Mouse (Mus musculus) midbrain, embryonic 16.5 days (tissue): Measurements from ENCODE around the gene Usp34. TPM values are rescaled to one million over a fixed set of nuclear protein-coding genes. Genes with fewer than 3 reads are reported as not detected.
"Not testable (repeated sequence)": the region's sequence is repeated elsewhere in the genome, so short reads cannot be mapped to it uniquely, and the experiment has no call there.

Experiments
- ATAC-seq: fragments of 200-750 bp; cut with Nextera tagmentation; 2 replicates; pipeline ENCODE4 v1.8.0; 2017; ENCODE audit warnings: moderate TSS enrichment
- H3K27ac ChIP-seq: fragments of 300-500 bp; sonication (generic); 2 replicates; pipeline ENCODE4 v1.5.1; 2014; ENCODE audit warnings: mild to moderate bottlenecking, low read length, mixed read lengths
- H3K27me3 ChIP-seq: fragments of 300-500 bp; sonication (generic); 2 replicates; pipeline ENCODE4 v1.6.1; 2014; ENCODE audit warnings: low read depth, low read length, mixed read lengths; ENCODE audit not compliant: control insufficient read depth, insufficient read depth
- H3K36me3 ChIP-seq: fragments of 300-500 bp; sonication (generic); 2 replicates; pipeline ENCODE4 v1.6.1; 2014; ENCODE audit warnings: mild to moderate bottlenecking, low read length, moderate library complexity, mixed read lengths; ENCODE audit not compliant: control insufficient read depth, insufficient read depth
- H3K4me1 ChIP-seq: fragments of 300-500 bp; sonication (generic); 2 replicates; pipeline ENCODE4 v1.6.1; 2014; ENCODE audit warnings: mild to moderate bottlenecking, low read length, mixed read lengths; ENCODE audit not compliant: control insufficient read depth, insufficient read depth
- H3K4me2 ChIP-seq: fragments of 300-500 bp; sonication (generic); 2 replicates; pipeline ENCODE4 v1.6.1; 2014; ENCODE audit warnings: mild to moderate bottlenecking, low read length, mixed read lengths
- H3K4me3 ChIP-seq: fragments of 300-500 bp; sonication (generic); 2 replicates; pipeline ENCODE4 v1.5.1; 2014; ENCODE audit warnings: low read depth, mild to moderate bottlenecking, low read length, moderate library complexity, mixed read lengths
- H3K9ac ChIP-seq: fragments of 300-500 bp; sonication (generic); 2 replicates; pipeline ENCODE4 v1.6.1; 2014; ENCODE audit warnings: low read depth, low read length, mixed read lengths
- H3K9me3 ChIP-seq: fragments of 300-500 bp; sonication (generic); replicated peaks from 2 replicates; pipeline ENCODE4 v1.6.1; 2014; ENCODE audit warnings: mild to moderate bottlenecking, low read length, mixed read lengths; ENCODE audit not compliant: control insufficient read depth, poor library complexity, severe bottlenecking
- WGBS: fragments of 180-500 bp; shearing (Covaris S2); extraction: QIAGEN DNeasy Blood & Tissue Kit; methylation state at CpG from one replicate; pipeline ENCODE4 v1.1.7; 2014; 5-methylcytosine and 5-hydroxymethylcytosine counted together
- microRNA-seq: library from miRNA; unstranded; fragments of <30 nt; microRNA quantifications from one replicate; pipeline ENCODE4, GENCODE M21; 2017
- polyA plus RNA-seq: library from polyadenylated mRNA; unstranded; fragments of >200 nt; fragmentation: Nextera tagmentation; extraction: Ambion mirVana; gene quantifications from 2 replicates; pipeline ENCODE4 v1.2.1, GENCODE M21; 2015

The Usp34 gene
- polyA plus RNA-seq, 1 experiment from 2014 or later, result 32.3 TPM

GRCm38 (mm10) chr11:23498609-23499008 lies 191.9 kb downstream of the Usp34 start:
- WGBS, result 38% methylated on average over 5 of the region's 5 CpGs
- Histone ChIP-seq H3K36me3 (0 out of 2 replicates have a peak, but pooled peaks cover 4% of the 10 kb centered on the region), H3K27ac (peak overlapping the region; percentile 96), H3K4me3 (peak overlapping the region; percentile 87), H3K9ac (peak overlapping the region; percentile 98), H3K9me3 (no peaks in the 10 kb centered on the region), H3K4me2 (peak overlapping the region; percentile 74), H3K4me1 (peaks cover 25% of the 10 kb centered on the region), H3K27me3 (no peaks in the 10 kb centered on the region)
- ATAC-seq, result no peak

GRCm38 (mm10) chr11:23504801-23505200 lies 198.1 kb downstream of the Usp34 start:
- 84% methylated on average over 5 of the region's 5 CpGs for WGBS
- H3K27me3 ChIP-seq, ATAC-seq, H3K27ac ChIP-seq, H3K4me1 ChIP-seq, H3K36me3 ChIP-seq, H3K4me3 ChIP-seq, H3K9ac ChIP-seq, H3K4me2 ChIP-seq, H3K9me3 ChIP-seq: not testable (repeated sequence)

- not testable (repeated sequence) for H3K9ac ChIP-seq, H3K9me3 ChIP-seq, H3K4me1 ChIP-seq, ATAC-seq, H3K4me3 ChIP-seq, H3K27me3 ChIP-seq, H3K4me2 ChIP-seq, H3K27ac ChIP-seq, H3K36me3 ChIP-seq
- 71% methylated on average over 4 of the region's 4 CpGs for WGBS
Measured at GRCm38 (mm10) chr11:23514785-23515184, 208.1 kb downstream of the Usp34 start.

GRCm38 (mm10) chr11:23515315-23515714 lies 208.6 kb downstream of the Usp34 start:
- H3K9me3 ChIP-seq, result no peaks in the 10 kb centered on the region
- no peak overlapping the region for H3K27ac ChIP-seq
- H3K36me3 ChIP-seq, result no peaks in the 10 kb centered on the region
- WGBS, result 80% methylated on average over 2 of the region's 2 CpGs
- no peaks in the 10 kb centered on the region for H3K4me1 ChIP-seq
- no peaks in the 10 kb centered on the region for H3K27me3 ChIP-seq
- no peak overlapping the region for H3K9ac ChIP-seq
- no peak for ATAC-seq
- H3K4me2 ChIP-seq, result no peak overlapping the region
- no peak overlapping the region for H3K4me3 ChIP-seq

- WGBS, result 80% methylated on average over 3 of the region's 3 CpGs
- H3K9me3 ChIP-seq, result no peaks in the 10 kb centered on the region
- H3K27ac ChIP-seq, result no peak overlapping the region
- no peaks in the 10 kb centered on the region for H3K4me1 ChIP-seq
- no peak for ATAC-seq
- no peak overlapping the region for H3K4me3 ChIP-seq
- H3K4me2 ChIP-seq, result no peak overlapping the region
- H3K36me3 ChIP-seq, result no peaks in the 10 kb centered on the region
- H3K27me3 ChIP-seq, result no peaks in the 10 kb centered on the region
- no peak overlapping the region for H3K9ac ChIP-seq
Measured at GRCm38 (mm10) chr11:23518981-23519380, 212.3 kb downstream of the Usp34 start.

- no peak for ATAC-seq
- H3K4me1 ChIP-seq, result no peaks in the 10 kb centered on the region
- no peak within 1 kb of the TSS for H3K4me3 ChIP-seq
- H3K9me3 ChIP-seq, result no peaks in the 10 kb centered on the region
- no peaks in the 10 kb centered on the region for H3K27me3 ChIP-seq
- 30% methylated on average over 5 of the region's 5 CpGs for WGBS
- H3K36me3 ChIP-seq, result no peaks in the 10 kb centered on the region
- H3K4me2 ChIP-seq, result no peak within 1 kb of the TSS
- no peak within 1 kb of the TSS for H3K9ac ChIP-seq
- H3K27ac ChIP-seq, result no peak within 1 kb of the TSS
Measured at GRCm38 (mm10) chr11:23520473-23521205, 213.9 kb downstream of the Usp34 start, which contains the start of gene 1700093K21Rik. TSS of gene 1700093K21Rik (minus strand) at chr11:23521155.

GRCm38 (mm10) chr11:23537446-23537845 lies 230.8 kb downstream of the Usp34 start:
- WGBS, result 88% methylated on average over 2 of the region's 2 CpGs

More at GRCm38 (mm10) chr11:23537446-23537845, 230.8 kb downstream of the Usp34 start:
- Histone ChIP-seq H3K9ac (no peak overlapping the region), H3K27me3 (no peaks in the 10 kb centered on the region), H3K4me3 (no peak overlapping the region), H3K9me3 (no peaks in the 10 kb centered on the region), H3K36me3 (no peaks in the 10 kb centered on the region), H3K27ac (no peak overlapping the region), H3K4me1 (no peaks in the 10 kb centered on the region), H3K4me2 (no peak overlapping the region)
- no peak for ATAC-seq

Small RNAs within 50 kb of the gene (microRNA-seq; reads per million reads assigned to microRNA genes)
- not detected for gene Gm47279

Other genes with a start within 250 kb of the Usp34 start
- 69.7 and 80.6 TPM in 2 replicates for gene Xpo1, start 50.9 kb upstream of the Usp34 start, polyA plus RNA-seq
- 105 and 108 TPM in 2 replicates for gene Ahsa2, start 191.1 kb downstream of the Usp34 start, polyA plus RNA-seq
- not detected in 2 replicates for gene 1700093K21Rik, start 214.3 kb downstream of the Usp34 start, polyA plus RNA-seq